Mouse (Mus musculus) spleen, adult 2 months (tissue): Measurements from ENCODE around the gene Cfap69. TPM values are rescaled to one million over a fixed set of nuclear protein-coding genes. Genes with fewer than 3 reads are reported as not detected.

Source experiments
- DNase-seq, 2 experiments: peaks; one replicate each; pipeline versions ENCODE4 v3.0.0 to v3.0.0-alpha.2; 2012 to 2021; ENCODE audit warnings: low spot score in 2 of 2, low read depth in 1 of 2
- H3K27ac ChIP-seq: fragments of 200-500 bp; 2 replicates; pipeline ENCODE4 v1.5.1; 2012; ENCODE audit warnings: low read length, inconsistent platforms; ENCODE audit not compliant: insufficient read depth
- H3K27me3 ChIP-seq: fragments of 200-500 bp; 2 replicates; pipeline ENCODE4 v1.6.1; 2012; ENCODE audit warnings: mild to moderate bottlenecking, moderate library complexity, low read length, inconsistent platforms; ENCODE audit not compliant: control insufficient read depth, insufficient read depth
- H3K36me3 ChIP-seq: fragments of 200-500 bp; 2 replicates; pipeline ENCODE4 v1.6.1; 2012; ENCODE audit warnings: mild to moderate bottlenecking, low read length, inconsistent platforms; ENCODE audit not compliant: control insufficient read depth, insufficient read depth
- H3K4me1 ChIP-seq: fragments of 200-500 bp; 2 replicates; pipeline ENCODE4 v1.6.1; 2011; ENCODE audit warnings: inconsistent platforms; ENCODE audit not compliant: control insufficient read depth, insufficient read depth, insufficient read length
- H3K4me3 ChIP-seq: fragments of 200-500 bp; 2 replicates; pipeline ENCODE4 v1.5.1; 2011; ENCODE audit warnings: mild to moderate bottlenecking, inconsistent platforms; ENCODE audit not compliant: insufficient read depth, insufficient read length; ENCODE audit errors: extremely low read depth
- CTCF ChIP-seq: fragments of 200-500 bp; IDR thresholded peaks from 2 replicates; pipeline ENCODE4 v1.5.1; 2011; ENCODE audit warnings: mild to moderate bottlenecking, inconsistent platforms; ENCODE audit not compliant: insufficient read depth, insufficient read length, insufficient replicate concordance; ENCODE audit errors: extremely low read depth
- POLR2A ChIP-seq: fragments of 200-500 bp; IDR thresholded peaks from 2 replicates; pipeline ENCODE4 v1.6.1; 2011; ENCODE audit warnings: low read depth, low read length, inconsistent platforms
- WGBS: fragments of 180-500 bp; shearing (Covaris S2); methylation state at CpG from one replicate; pipeline ENCODE4 v1.1.7; 2018; 5-methylcytosine and 5-hydroxymethylcytosine counted together
- polyA plus RNA-seq: library from polyadenylated mRNA; depleted of rRNA; stranded (reverse); fragments of >200 nt; gene quantifications from 2 replicates; pipeline ENCODE4 v1.2.3, GENCODE M21; 2012

The Cfap69 gene
- polyA plus RNA-seq, 1 experiment = 0.06 TPM

- H3K4me3 ChIP-seq = no peak overlapping the region
- H3K36me3 ChIP-seq = no peaks in the 10 kb centered on the region
- TF ChIP-seq POLR2A (no peak), CTCF (no peak)
- H3K4me1 ChIP-seq = peaks cover 2% of the 10 kb centered on the region; the same call in 1 of the 2 replicates
- 55% methylated on average over 6 of the region's 6 CpGs for WGBS
- no peak for DNase-seq
- H3K27ac ChIP-seq = no peak overlapping the region
- H3K27me3 ChIP-seq = peaks cover 3% of the 10 kb centered on the region; the same call in 1 of the 2 replicates
These were observed 982 bp downstream of the Cfap69 start for GRCm38 (mm10) chr5:5663057-5663456.

GRCm38 (mm10) chr5:5658680-5659079 lies 5.4 kb downstream of the Cfap69 start:
- 0 out of 2 replicates have a peak, but pooled peaks cover under 1% of the 10 kb centered on the region for H3K27me3 ChIP-seq
- no peak for DNase-seq
- no peaks in the 10 kb centered on the region for H3K36me3 ChIP-seq
- no peak overlapping the region for H3K4me3 ChIP-seq
- H3K4me1 ChIP-seq = peaks cover under 1% of the 10 kb centered on the region; the same call in 1 of the 2 replicates
- no peak overlapping the region for H3K27ac ChIP-seq
- WGBS = 1% methylated on average over 2 of the region's 2 CpGs
- no peak for TF ChIP-seq POLR2A
- no peak for TF ChIP-seq CTCF

GRCm38 (mm10) chr5:5657932-5658331 lies 6.1 kb downstream of the Cfap69 start:
- no peaks in the 10 kb centered on the region for H3K27me3 ChIP-seq
- TF ChIP-seq CTCF (no peak), POLR2A (no peak)
- H3K36me3 ChIP-seq = no peaks in the 10 kb centered on the region
- DNase-seq = no peak
- no peak overlapping the region for H3K4me3 ChIP-seq
- no peak overlapping the region for H3K27ac ChIP-seq
- WGBS = 76% methylated on average over 2 of the region's 2 CpGs
- no peaks in the 10 kb centered on the region for H3K4me1 ChIP-seq

- no peak for DNase-seq
- Histone ChIP-seq H3K27ac (no peak overlapping the region), H3K27me3 (no peaks in the 10 kb centered on the region), H3K4me1 (no peaks in the 10 kb centered on the region), H3K4me3 (no peak overlapping the region), H3K36me3 (no peaks in the 10 kb centered on the region)
- no peak for TF ChIP-seq CTCF
- no peak for TF ChIP-seq POLR2A
- WGBS = 64% methylated on average over 6 of the region's 6 CpGs
These were observed 15.0 kb downstream of the Cfap69 start for GRCm38 (mm10) chr5:5648817-5649569.

GRCm38 (mm10) chr5:5646173-5646572 lies 17.9 kb downstream of the Cfap69 start:
- DNase-seq = no peak
- Histone ChIP-seq H3K27ac (no peak overlapping the region), H3K27me3 (no peaks in the 10 kb centered on the region), H3K4me3 (no peak overlapping the region), H3K36me3 (no peaks in the 10 kb centered on the region), H3K4me1 (no peaks in the 10 kb centered on the region)
- 0% methylated on average over 1 of the region's 1 CpGs for WGBS
- TF ChIP-seq POLR2A = no peak
- TF ChIP-seq CTCF = no peak

GRCm38 (mm10) chr5:5638496-5638895 lies 25.5 kb downstream of the Cfap69 start:
- TF ChIP-seq CTCF (no peak), POLR2A (no peak)
- no peaks in the 10 kb centered on the region for H3K27me3 ChIP-seq
- no peak overlapping the region for H3K4me3 ChIP-seq
- no peak for DNase-seq
- H3K27ac ChIP-seq = no peak overlapping the region
- no peaks in the 10 kb centered on the region for H3K4me1 ChIP-seq
- WGBS = 68% methylated on average over 2 of the region's 2 CpGs
- H3K36me3 ChIP-seq = no peaks in the 10 kb centered on the region

GRCm38 (mm10) chr5:5625491-5625890 lies 38.5 kb downstream of the Cfap69 start:
- Histone ChIP-seq H3K27ac (no peak overlapping the region), H3K4me1 (no peaks in the 10 kb centered on the region), H3K4me3 (no peak overlapping the region), H3K27me3 (no peaks in the 10 kb centered on the region), H3K36me3 (no peaks in the 10 kb centered on the region)
- DNase-seq = no peak
- 80% methylated on average over 3 of the region's 3 CpGs for WGBS
- TF ChIP-seq POLR2A = no peak
- TF ChIP-seq CTCF = no peak
